Mouse (Mus musculus) CH12.LX (cell line): ENCODE results near the gene Fry.

Experiments used
- CTCF ChIP-seq, 2 experiments: IDR thresholded peaks in 1 of 2; conservative IDR thresholded peaks in 1 of 2; 2 replicates each; pipeline ENCODE4 v1.5.1; 2011 to 2012; ENCODE audit warnings: low read depth in 2 of 2, low read length in 2 of 2, improper control_type of control experiment in 1 of 2, inconsistent platforms in 1 of 2, mild to moderate bottlenecking in 1 of 2, moderate library complexity in 1 of 2
- E2F4 ChIP-seq: IDR thresholded peaks from 2 replicates; pipeline ENCODE4 v1.6.1; 2011; ENCODE audit warnings: low read depth, low read length, improper control_type of control experiment; ENCODE audit not compliant: insufficient replicate concordance
- EP300 ChIP-seq: IDR thresholded peaks from 2 replicates; pipeline ENCODE4 v1.6.1; 2011; ENCODE audit warnings: low read length, improper control_type of control experiment
- MYC ChIP-seq: IDR thresholded peaks from 2 replicates; pipeline ENCODE4 v1.6.1; 2011; ENCODE audit warnings: low read depth, mild to moderate bottlenecking, improper control_type of control experiment, low read length
- ZMIZ1 ChIP-seq: IDR thresholded peaks from 2 replicates; pipeline ENCODE4 v1.6.1; 2012; ENCODE audit warnings: low read depth, mild to moderate bottlenecking, inconsistent platforms, low read length, improper control_type of control experiment

GRCm38 (mm10) chr5:150451281-150452003, 333.0 kb downstream of the Fry start:
- TF ChIP-seq EP300: no peak
- TF ChIP-seq E2F4: no peak
- TF ChIP-seq CTCF (conservative IDR thresholded peaks at IDR 0.05 in 1 of 2, IDR thresholded peaks at IDR 0.05 in 1 of 2; ENCODE audit: low read depth in 2 of 2, low read length in 2 of 2): no peak
- TF ChIP-seq ZMIZ1: no peak
- no peak for TF ChIP-seq MYC
